Mouse (Mus musculus): Measurements from ENCODE around the gene Actn3.
"Not testable (repeated sequence)": the region's sequence is repeated elsewhere in the genome, so short reads cannot be mapped to it uniquely, and the experiment has no call there.

Actn3 gene

DNA sequence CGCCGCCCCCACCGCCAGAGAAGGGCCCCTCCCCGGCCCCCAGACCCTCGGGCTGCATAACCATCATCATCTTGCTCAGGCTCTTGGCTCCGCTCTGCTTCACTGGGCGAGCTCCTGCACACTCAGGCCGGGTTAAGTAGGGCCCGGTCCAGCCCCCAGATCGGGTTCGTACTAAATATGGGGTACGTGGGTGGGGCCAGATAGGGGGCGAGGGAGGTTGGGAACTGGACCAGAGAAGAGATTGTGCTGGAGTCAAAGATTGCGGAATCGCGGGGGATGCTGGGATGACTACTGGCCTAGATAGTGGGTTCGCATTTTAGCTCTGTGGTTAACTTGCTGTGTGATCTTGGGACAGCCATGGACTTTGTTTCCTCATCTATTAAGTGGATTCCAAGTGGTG is at the start of gene Actn3:
Gene Actn3, minus strand, starts transcription at position 125 of the 400 bp plus-strand sequence.
- DNase-seq (ENCODE audit: low read depth, low spot score): no peak

DNA sequence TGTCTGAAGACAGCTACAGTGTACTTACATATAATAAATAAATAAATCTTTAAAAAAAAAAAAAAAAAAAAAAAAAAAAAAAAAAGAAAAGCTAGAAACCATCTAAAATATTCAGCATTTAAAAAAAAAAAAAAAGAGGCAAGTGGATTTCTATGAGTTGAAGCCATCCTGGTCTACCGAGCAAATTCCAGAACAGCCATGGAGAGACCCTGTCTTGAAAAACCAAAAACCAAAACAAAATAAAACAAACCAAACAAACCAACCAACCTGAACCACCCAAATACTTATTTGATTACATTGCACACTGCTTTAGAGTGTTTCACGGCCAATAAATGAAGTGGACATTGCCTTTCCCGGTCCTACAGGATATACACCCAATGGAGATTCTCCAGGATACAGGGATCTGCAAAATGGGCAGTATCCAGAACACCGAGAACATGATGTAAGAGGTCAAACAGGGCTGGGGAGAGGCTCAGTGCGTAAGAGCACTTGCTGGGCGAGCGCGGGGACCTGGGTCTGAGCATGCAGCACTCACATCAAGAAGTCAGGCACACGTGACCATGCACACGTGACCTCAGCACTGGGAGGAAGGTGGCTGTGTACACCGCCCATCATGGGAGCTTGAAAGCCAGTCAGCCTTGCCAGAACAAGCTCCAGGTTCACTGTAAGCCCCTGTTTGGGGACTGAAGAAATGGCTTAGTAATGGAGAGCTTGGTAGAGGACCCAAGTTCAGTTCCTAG is 47.6 kb upstream of the Actn3 start:
- no peak for DNase-seq (ENCODE audit: low read depth, low spot score)

DNA sequence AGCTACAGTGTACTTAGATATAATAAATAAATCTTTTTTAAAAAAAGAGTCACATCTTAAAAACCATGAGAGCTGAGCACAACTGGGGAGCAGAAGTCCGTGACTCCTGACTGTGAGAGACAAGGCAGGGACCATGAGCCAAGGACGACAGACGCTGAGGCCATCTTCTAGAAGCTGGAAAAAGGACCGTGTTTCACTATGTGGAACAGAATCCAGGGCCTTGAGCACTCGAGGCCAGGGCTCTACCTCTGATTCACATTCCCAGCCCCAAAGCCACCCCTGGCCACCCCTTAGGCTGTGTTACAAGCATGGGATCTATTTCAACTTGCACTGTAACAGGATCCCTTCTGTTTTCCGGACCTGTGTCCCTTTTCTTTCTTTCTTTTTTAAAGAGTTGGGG is 41.9 kb upstream of the Actn3 start:
- no peak for DNase-seq (ENCODE audit: low read depth, low spot score)

GRCm38 (mm10) chr19:4916827-4917226 is 39.1 kb upstream of the Actn3 start:
- DNase-seq (ENCODE audit: low read depth, low spot score): no peak

DNA sequence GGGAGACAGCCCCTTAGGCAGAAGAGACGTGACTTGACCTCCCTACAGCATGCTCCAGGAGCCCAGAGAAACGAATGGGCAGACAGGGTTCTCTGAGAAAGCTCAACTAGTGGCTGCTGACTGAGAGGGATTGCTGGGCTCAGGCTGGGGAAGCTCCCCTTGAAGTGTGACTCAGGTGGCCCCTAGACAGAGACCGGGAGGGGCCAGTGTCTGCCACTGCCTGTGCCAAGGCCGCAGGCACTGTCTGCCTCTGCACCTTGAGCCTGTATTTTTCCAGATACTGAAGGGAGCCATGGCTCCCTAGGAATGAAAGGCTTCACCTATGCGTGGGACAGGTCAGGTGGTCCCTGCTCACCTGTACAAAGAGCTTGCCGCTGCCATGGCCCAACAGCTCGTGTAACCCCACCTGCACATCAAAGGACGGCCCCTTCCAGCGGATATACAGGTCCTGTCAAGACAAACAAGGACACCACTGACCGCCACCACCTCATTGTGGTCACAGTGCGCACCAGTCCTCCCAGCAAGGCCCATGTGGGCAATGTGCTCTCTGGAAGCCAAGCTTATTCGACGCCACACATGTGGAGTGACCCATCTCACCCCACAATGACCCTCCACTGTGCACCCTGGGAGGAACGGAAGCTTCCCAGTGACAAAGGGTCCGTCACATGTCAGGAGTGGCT is 38.4 kb upstream of the Actn3 start:
- no peak for DNase-seq (ENCODE audit: low read depth, low spot score)

DNA sequence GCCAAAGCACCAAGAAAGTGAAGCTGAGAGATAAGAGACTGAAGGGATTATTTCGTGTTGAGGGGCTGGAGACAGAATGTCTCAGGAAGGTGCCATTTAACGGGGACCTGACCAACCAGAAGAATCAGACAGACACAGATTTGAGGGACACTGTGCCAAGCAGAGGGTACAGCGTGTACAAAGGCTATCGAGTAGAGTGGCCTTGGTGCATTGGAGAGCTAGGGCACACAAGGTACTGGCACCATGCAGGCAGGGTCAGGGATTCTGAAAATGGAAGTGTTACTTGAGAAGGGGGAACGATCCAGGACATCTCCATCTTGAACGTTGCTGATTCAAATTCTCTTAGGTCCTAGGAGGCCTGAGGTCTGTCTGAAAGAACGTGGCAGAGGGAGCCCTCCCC is 31.7 kb upstream of the Actn3 start:
- DNase-seq (ENCODE audit: low read depth, low spot score): no peak

DNA sequence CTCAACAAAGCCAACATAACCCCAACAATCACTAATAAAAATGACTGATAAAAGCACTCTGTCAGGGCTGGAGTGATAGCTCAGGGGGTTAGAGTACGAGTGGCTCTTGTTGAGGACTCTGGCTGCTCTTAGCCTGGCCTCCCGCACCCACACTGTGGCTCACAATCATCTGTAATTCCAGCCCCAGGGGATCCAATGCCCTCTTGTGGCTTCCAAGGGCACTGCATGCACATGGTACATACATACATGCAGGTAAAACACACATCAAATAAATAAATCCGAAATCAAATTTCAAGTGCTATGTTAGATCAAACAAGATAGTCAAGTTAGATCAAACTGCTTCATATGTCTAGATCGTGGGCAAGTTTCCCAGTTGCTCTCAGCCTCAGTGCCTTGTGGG is 30.4 kb upstream of the Actn3 start:
- no peak for DNase-seq (ENCODE audit: low read depth, low spot score)

DNA sequence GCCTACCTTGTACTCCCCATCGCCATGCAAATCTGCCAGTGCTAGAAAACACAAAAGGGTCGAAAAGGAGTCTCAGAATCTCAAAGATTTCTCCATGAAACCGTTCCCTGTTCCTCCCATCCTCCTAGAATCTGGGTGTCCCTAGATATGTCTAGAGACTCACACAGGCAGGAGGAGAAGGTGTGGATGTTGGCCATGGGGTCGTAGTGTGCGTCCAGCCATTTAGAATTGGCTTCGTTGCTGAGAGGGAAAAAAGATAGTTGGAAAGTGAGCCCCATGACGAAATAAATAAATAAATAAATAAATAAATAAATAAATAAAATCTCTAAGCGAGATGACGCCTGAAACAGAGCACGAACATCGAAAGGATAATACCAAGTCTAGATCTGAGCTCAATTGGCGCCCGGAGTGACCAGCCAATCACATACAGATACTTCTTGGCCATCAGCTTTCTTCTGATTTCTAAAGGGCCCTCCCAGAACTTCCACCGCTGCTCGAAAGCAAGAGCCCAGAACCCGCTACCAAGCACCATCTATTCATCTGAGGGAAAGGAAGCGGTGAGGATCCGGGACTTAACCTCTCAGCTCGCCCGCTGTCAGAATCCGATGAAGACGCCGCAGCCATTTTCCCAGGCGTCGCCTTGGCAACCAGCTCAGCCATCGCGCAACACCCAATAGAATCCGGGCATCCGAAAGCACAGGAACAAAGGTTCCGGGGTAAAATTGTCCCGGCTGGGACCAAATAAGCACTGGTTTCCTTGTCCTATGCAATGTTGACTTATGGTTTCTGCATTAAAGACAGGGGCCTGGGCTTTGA is 28.5 kb upstream of the Actn3 start, which contains the start of gene Bbs1:
Gene Bbs1, minus strand, starts transcription at position 650 of the 816 bp plus-strand sequence.
- peak; percentile 79 for DNase-seq (ENCODE audit: low read depth, low spot score)

DNA sequence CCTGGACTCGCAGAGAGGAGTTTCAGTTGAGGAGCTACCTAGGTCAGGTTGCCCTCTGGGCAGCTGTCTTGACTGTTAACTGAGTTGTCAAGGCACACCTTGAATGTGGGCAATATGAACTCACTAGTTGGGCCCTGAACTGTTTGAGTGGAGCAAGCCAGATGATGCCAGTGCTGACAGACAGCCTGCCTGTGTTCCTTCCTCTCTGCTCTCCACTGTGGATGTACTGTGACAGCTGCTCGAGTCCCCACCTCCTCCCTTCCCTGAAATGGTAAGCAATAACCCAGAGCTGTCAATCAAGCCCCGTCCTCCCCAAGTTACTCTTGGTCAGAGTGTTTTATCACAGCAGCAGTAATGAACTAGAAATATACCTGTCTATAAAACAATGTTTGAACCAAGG is 22.2 kb upstream of the Actn3 start:
- no peak for DNase-seq (ENCODE audit: low read depth, low spot score)

- DNase-seq (ENCODE audit: low read depth, low spot score): no peak
Measured at GRCm38 (mm10) chr19:4898972-4899371, 21.3 kb upstream of the Actn3 start.

GRCm38 (mm10) chr19:4896780-4897520 is 19.2 kb upstream of the Actn3 start:
- DNase-seq (ENCODE audit: low read depth, low spot score): no peak

GRCm38 (mm10) chr19:4891798-4892197 is 14.1 kb upstream of the Actn3 start:
- DNase-seq (ENCODE audit: low read depth, low spot score): no peak

DNA sequence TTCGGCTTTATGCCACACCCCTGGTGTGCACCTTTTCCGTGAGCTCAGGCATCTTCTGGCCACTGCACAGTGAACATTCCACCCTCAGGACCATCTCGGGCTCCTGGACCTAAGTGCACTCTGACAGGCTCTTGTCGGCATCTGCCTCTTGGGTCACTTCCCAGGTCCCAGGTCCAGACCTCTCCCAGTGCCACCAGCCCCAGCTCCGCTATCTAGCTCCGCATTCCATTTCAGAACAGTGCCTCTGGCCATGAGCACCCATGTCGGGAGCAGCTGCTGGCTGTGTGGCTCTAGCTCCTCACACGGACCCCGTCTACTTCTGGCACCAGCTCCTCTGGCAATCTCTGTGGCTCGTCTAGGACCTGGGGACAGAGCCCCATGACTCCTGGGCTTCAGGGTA is 12.1 kb upstream of the Actn3 start:
- DNase-seq (ENCODE audit: low read depth, low spot score): no peak

GRCm38 (mm10) chr19:4883961-4884360 is 6.3 kb upstream of the Actn3 start:
- no peak for DNase-seq (ENCODE audit: low read depth, low spot score)

DNA sequence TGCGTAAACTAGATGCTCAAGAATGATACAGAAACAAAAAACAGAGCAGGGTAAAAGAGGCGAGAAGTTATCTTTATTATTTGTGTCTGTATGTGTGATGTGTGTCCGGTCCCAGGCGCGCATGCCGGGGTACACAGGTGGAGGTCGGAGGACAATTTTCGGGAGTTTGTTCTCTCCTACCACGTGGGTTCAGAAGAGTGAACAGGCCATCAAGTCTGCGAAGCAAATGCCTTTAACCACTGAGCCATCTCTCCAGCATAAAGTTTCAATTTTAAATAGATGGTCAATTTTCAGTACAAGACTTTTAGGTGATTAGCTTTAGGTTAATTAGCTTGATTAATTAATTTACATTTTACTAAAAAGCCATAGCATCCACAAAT is 1.6 kb upstream of the Actn3 start:
- DNase-seq (ENCODE audit: low read depth, low spot score): no peak

- peak; percentile 86 for DNase-seq (ENCODE audit: low read depth, low spot score)
Measured at GRCm38 (mm10) chr19:4878405-4879323, 955 bp upstream of the Actn3 start, which contains the start of gene Zdhhc24. Zdhhc24 (plus strand) TSS chr19:4878668.

DNA sequence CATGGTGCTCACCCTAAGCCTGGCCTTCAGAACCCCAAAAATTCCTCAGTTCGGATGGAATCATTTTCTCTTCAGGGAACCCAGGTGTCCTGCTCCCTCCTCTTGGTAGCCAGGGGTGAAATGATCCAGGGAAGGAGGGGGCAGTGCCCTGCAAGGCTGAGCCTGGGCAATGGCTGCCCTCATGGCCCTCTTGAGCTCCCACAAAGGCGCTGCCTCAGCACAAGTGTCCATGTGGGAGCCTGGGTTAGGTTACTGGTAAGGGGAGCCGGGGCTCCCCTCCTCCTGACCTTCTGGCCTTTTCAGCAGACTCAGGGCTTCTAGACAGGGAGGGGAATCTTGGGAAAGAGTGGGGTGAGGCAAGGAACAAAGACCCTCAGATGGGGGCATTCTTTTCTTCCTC is 954 bp downstream of the Actn3 start:
- DNase-seq (ENCODE audit: low read depth, low spot score): no peak

GRCm38 (mm10) chr19:4876241-4876640 is 1.5 kb downstream of the Actn3 start:
- DNase-seq (ENCODE audit: low read depth, low spot score): no peak

GRCm38 (mm10) chr19:4874613-4875012 is 3.1 kb downstream of the Actn3 start:
- not testable (repeated sequence) for DNase-seq (ENCODE audit: low read depth, low spot score)

DNA sequence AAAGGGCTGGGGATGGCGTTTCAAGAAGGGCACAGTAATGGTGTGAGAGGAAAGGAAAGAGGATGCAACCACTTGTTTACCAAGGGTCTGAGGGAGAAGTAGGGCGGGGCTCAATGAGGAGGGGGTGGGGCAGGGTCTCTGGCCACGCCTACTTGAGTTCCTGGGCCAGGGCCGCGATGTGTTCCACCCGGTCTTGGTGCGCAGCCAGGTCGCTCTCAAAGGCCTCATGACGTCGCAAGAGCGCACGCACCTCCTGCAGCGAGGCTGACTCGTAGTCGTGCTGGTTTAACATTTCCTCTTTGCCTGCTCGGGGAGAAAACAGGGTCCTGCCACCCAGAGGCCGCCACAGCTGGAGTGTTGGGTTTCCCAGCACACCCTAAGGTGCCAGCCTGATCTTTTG is 12.6 kb downstream of the Actn3 start:
- no peak for DNase-seq (ENCODE audit: low read depth, low spot score)

DNA sequence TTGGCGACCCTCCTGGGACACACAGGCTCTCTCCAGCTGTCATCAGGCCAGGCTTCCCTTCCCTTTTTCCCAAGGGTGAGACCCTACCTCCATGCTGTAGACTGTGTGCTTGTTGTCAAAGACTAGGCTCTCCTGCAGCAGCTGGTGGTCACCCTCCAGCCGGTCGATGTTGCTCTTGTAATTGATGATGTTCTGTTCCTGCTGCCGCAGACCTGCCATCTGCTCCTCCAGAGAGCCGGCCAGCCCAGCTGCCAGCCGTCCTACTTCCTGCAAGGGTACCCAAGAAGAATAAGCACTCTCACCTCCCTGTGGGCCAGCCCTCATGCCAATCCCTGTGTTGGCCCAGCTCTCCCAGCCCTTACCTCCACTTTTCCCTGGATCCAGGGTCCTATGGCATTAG is 14.7 kb downstream of the Actn3 start:
- no peak for DNase-seq (ENCODE audit: low read depth, low spot score)
